Mouse (Mus musculus) neutrophil, adult 65 days (primary cell): ENCODE results near the gene Il17a. TPM values are rescaled to one million over a fixed set of nuclear protein-coding genes. Genes with fewer than 3 reads are reported as not detected.

Source experiments
- total RNA-seq: library from RNA; stranded (reverse); gene quantifications from 2 replicates; pipeline ENCODE4 v1.2.4, GENCODE M21; 2023

Gene Il17a
- not detected in 2 replicates for total RNA-seq

GRCm38 (mm10) chr1:20730903-20731302, at the start of gene Il17a:
Gene Il17a, plus strand, starts transcription at chr1:20730905.

Other genes with a start within 250 kb of the Il17a start
- not detected in 2 replicates for gene Pkhd1, start 112.8 kb upstream of the Il17a start, total RNA-seq
- 0.73 TPM in 1 of 2 replicates, not detected in the other for gene Il17f, start 59.7 kb downstream of the Il17a start, total RNA-seq
- gene Mcm3, start 89.4 kb downstream of the Il17a start, total RNA-seq, result 101 and 131 TPM in 2 replicates
- gene Paqr8, start 159.7 kb downstream of the Il17a start, total RNA-seq, result 0.09 and 0.38 TPM in 2 replicates
- gene Efhc1, start 220.7 kb downstream of the Il17a start, total RNA-seq, result 0.25 and 0.28 TPM in 2 replicates